Mouse (Mus musculus) liver, postnatal 0 days (tissue): ENCODE data around the gene Adipor2.

ENCODE experiments used
- CTCF ChIP-seq: sonication (generic); IDR thresholded peaks from 2 replicates; pipeline ENCODE4 v1.5.1; 2016; ENCODE audit warnings: antibody characterized with exemption, low read depth
- EP300 ChIP-seq: IDR thresholded peaks from 2 replicates; pipeline ENCODE4 v1.6.1; 2016; ENCODE audit warnings: antibody characterized with exemption, low read depth, mild to moderate bottlenecking

DNA sequence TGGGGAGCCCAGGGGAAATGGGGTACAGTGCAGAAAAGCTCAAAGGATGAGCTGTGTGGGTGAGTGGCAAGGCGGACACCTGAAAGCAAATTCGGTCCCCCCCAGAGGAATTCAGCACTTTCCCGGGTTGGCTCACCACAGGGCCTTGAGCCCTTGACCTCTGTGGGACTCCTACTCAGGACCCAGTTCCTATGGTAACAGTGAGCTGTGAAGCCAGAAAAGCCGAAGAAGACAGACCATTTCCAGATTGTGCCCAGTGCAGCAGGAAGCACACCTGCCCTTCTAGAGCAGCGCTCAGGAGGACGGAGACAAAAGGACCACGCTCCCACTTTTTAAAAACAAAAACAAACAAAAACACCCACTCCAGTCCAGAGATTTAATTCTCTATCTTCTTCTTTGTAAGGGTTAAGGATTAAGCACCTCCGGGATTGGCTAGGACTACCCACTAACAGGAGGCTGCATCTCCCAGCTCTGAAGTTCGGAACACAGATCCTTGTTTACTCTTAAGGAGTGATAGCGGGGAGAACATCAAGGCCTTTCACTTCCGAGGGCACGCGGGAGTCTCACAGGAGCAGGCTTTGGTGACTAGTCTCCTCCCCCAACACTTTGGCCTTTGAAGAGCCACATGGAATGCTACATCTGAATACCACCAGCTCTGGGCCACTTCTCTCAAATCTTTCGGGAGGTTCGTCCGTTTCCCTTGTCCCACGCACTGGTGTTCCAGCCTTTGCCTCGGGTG is 31.0 kb upstream of the Adipor2 start:
- TF ChIP-seq CTCF: no peak
- TF ChIP-seq EP300: no peak
